Mouse (Mus musculus) kidney, postnatal 36 days (tissue): ENCODE results near the gene Olfr786.

ENCODE experiments used
- DNase-seq, 2 experiments: peaks; one replicate each; pipeline ENCODE4 v3.0.0; 2021 to 2022; ENCODE audit warnings: mixed read lengths in 2 of 2

Gene Olfr786

GRCm38 (mm10) chr10:129427006-129427405, at the start of gene Olfr786:
Gene Olfr786 (plus strand): TSS chr10:129427306.
- DNase-seq, result no peak

DNA sequence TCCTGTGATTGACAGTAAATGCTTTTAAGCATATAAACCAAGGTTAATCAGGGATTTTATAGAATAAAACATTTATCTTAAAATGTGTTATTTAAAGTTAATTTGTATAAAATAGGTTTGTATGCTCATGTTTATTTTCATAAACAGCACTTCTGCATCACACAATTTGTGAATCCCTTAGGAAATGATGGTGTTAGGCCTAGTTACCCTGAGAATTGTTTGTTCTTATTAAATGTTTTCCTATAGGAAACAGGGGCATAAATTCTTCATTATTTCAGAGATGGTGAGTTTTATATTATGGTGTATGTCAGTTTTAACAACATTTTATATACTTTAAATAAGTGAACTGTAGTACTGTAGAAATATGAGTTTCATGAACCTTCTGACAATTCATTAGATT, 43.3 kb upstream of the Olfr786 start, which contains the start of gene Olfr784:
TSS of gene Olfr784 (plus strand) at position 301 of the 400 bp plus-strand sequence.
- no peak for DNase-seq

DNA sequence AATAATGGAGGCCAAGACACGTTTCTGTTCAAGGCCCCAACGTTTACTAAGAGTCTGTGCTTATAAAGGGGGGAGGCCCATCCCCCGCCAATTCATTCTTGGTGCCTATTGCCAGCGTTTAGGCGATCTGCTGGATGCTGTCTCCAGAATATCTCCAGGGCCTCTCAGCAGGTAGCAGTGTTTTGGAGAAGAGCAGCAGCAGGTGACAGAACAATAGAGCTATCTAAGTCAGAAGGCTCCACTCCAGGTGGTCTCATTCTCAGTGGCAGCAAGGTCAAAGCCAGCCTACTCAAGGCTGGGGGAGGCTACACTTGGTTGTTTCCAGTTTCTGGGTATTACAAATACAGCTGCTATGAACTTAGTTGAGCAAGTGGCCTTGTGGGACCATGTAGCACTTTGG, 26.2 kb upstream of the Olfr786 start:
- no peak for DNase-seq

- no peak for DNase-seq
Observed at GRCm38 (mm10) chr10:129405126-129405525, 22.0 kb upstream of the Olfr786 start, which contains the start of gene Olfr785. Gene Olfr785 (plus strand): TSS chr10:129405426.

DNA sequence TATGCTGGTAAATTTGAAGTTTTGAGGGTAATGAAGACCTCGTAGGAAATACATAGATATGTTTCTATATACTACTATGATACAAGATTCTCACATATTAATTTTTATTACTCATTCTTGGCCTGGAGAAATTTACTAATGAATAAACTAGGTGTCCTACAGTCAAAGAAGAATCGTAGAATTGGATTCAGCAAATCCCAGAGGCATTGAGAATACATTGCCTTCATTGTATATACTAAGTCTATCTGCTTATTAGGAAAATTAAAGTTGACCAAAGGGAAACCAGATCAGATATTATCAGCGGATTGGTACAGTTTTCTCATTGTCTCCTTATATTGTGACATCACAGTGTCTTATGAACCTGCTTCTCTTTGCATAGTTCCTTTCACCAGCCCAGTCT, 34.5 kb downstream of the Olfr786 start, which contains the start of gene Olfr787:
TSS of gene Olfr787 (plus strand) at position 301 of the 400 bp plus-strand sequence.
- DNase-seq, result no peak

DNA sequence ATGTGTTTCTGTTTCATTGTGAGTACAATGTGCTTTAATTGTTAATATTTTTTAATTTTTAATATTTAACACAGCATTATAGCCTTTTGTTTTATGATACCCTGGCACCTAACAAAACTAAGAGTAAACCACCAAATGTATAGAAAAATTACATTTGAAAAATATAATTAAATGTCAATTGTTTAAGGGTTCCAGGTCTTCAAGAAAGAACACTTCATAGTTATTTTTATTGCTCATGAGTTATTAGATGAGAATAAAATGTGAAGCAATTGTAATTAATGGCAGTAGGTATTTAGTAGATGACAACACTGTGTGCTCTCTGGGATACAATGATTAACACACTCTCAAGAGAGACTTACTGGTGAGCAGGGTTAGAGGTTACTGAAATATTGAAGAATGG, 43.6 kb downstream of the Olfr786 start, which contains the start of gene Olfr788:
TSS of gene Olfr788 (plus strand) at position 301 of the 400 bp plus-strand sequence.
- no peak for DNase-seq

GRCm38 (mm10) chr10:129473256-129473655, 46.1 kb downstream of the Olfr786 start:
- DNase-seq, result no peak

- no peak for DNase-seq
Observed at GRCm38 (mm10) chr10:129473723-129474122, 46.6 kb downstream of the Olfr786 start.

GRCm38 (mm10) chr10:129484452-129484851, 57.3 kb downstream of the Olfr786 start, which contains the start of gene Olfr789:
Gene Olfr789 (plus strand): TSS chr10:129484752.
- no peak for DNase-seq
